Mouse (Mus musculus) Patski (cell line): ENCODE results near the gene Spdye4a. TPM values are rescaled to one million over a fixed set of nuclear protein-coding genes. Genes with fewer than 3 reads are reported as not detected.

ENCODE experiments used
- ATAC-seq: fragments of 100-300 bp; one replicate; pipeline ENCODE4 v1.8.0; 2021
- CTCF ChIA-PET: fragments of 350-600 bp; sonication (Branson Sonifier 250); formaldehyde crosslinking; loops from one replicate; lab custom pipeline; 2022; ENCODE audit warnings: inconsistent platforms; lab: Charles Lee
- POLR2A ChIA-PET: fragments of 350-600 bp; sonication (Branson Sonifier 250); formaldehyde crosslinking; loops from one replicate; lab custom pipeline; 2022; ENCODE audit warnings: antibody characterized with exemption, inconsistent platforms; lab: Charles Lee
- DNase-seq: peaks from one replicate; pipeline ENCODE4 v3.0.0-alpha.2; 2011; ENCODE audit warnings: low read depth, low spot score
- H3K27me3 ChIP-seq: fragments of 371-371 bp; one replicate; pipeline ENCODE4 v1.5.1; 2021
- CTCF ChIP-seq: fragments of 100-300 bp; IDR thresholded peaks from one replicate; pipeline ENCODE4 v1.5.1; 2021
- in situ Hi-C: fragments of 300-500 bp; cut with MboI; formaldehyde crosslinking; loops from 3 replicates; pipeline ENCODE4 v1.11.1; 2018; ENCODE audit warnings: low pct_unique_long_range_greater_than_20kb, mixed read lengths
- polyA plus RNA-seq: library from polyadenylated mRNA; unstranded; gene quantifications from one replicate; pipeline ENCODE4 v1.2.3, GENCODE M21; 2021

The Spdye4a gene
- polyA plus RNA-seq, 1 experiment from 2014 or later, result not detected

GRCm38 (mm10) chr5:143180255-143181076 is 46.2 kb downstream of the Spdye4a start, which contains the start of the genes Rbak and Spdye4b:
Gene Rbak (minus strand): TSS chr5:143180775.
Gene Spdye4b (plus strand): TSS chr5:143181017.
- POLR2A ChIA-PET, result interaction anchor here (0.6 to 1.5 kb wide), 3 partner anchors 46 to 68 kb away, joined by 3 to 6 read pairs (median 3); partner anchors contain the start of genes Rnf216 and Zfp12
- in situ Hi-C loops, result loop anchor here (5.0 kb wide), 1 partner anchor 57 kb away; the partner anchor contains the start of gene Zfp12
- no peak for TF ChIP-seq CTCF
- DNase-seq (peak; percentile 94), ATAC-seq (peak; percentile 80)
- CTCF ChIA-PET, result interaction anchor here (0.8 kb wide), 1 partner anchor 67 kb away, joined by 3 read pairs; the partner anchor contains the start of gene Rnf216
- H3K27me3 ChIP-seq, result no peaks in the 10 kb centered on the region

GRCm38 (mm10) chr5:143179179-143179578 is 47.5 kb downstream of the Spdye4a start:
- no peak for DNase-seq
- CTCF ChIA-PET, result interaction anchor here (1.0 kb wide), 1 partner anchor 67 kb away, joined by 5 read pairs; the partner anchor contains the start of gene Rnf216
- POLR2A ChIA-PET, result no interaction called here

GRCm38 (mm10) chr5:143177541-143178200 is 49.0 kb downstream of the Spdye4a start:
- TF ChIP-seq CTCF, result peak; percentile 64
- H3K27me3 ChIP-seq, result no peaks in the 10 kb centered on the region
- ATAC-seq (no peak), DNase-seq (peak; percentile 68)
- CTCF ChIA-PET, result no interaction called here
- in situ Hi-C loops, result no loop called here
- POLR2A ChIA-PET, result no interaction called here

More at GRCm38 (mm10) chr5:143179179-143179578, 47.5 kb downstream of the Spdye4a start:
- in situ Hi-C loops, result no loop called here
- H3K27me3 ChIP-seq, result no peaks in the 10 kb centered on the region
- peak; percentile 69 for TF ChIP-seq CTCF
- no peak for ATAC-seq

GRCm38 (mm10) chr5:143175970-143176369 is 50.7 kb downstream of the Spdye4a start:
- no peaks in the 10 kb centered on the region for H3K27me3 ChIP-seq
- no peak for ATAC-seq
- no peak for TF ChIP-seq CTCF
- ChIA-PET CTCF (interaction anchor here (0.8 kb wide), 1 partner anchor 97 kb away, joined by 3 read pairs; no protein-coding TSS in a partner anchor), POLR2A (no interaction called here)
- DNase-seq, result no peak
- in situ Hi-C loops, result no loop called here

Other genes with a start within 250 kb of the Spdye4a start
- 48.0 TPM for gene Rnf216, start 113.9 kb downstream of the Spdye4a start, polyA plus RNA-seq
- gene Olfr718-ps1, start 79.3 kb downstream of the Spdye4a start, polyA plus RNA-seq, result 0.01 TPM
- 13.5 TPM for gene Rbak, start 46.1 kb downstream of the Spdye4a start, polyA plus RNA-seq
- not detected for gene Spdye4b, start 45.9 kb downstream of the Spdye4a start, polyA plus RNA-seq
- gene Zfp12, start 8.3 kb upstream of the Spdye4a start, polyA plus RNA-seq, result 20.9 TPM
- 13.2 TPM for gene Zfp316, start 43.1 kb upstream of the Spdye4a start, polyA plus RNA-seq
- gene Zfp853, start 66.7 kb upstream of the Spdye4a start, polyA plus RNA-seq, result not detected
- gene E130309D02Rik, start 88.5 kb upstream of the Spdye4a start, polyA plus RNA-seq, result 35.1 TPM
- gene Zdhhc4, start 102.4 kb upstream of the Spdye4a start, polyA plus RNA-seq, result 54.0 TPM
- 0.03 TPM for gene Grid2ip, start 130.4 kb upstream of the Spdye4a start, polyA plus RNA-seq
- gene Kdelr2, start 176.9 kb upstream of the Spdye4a start, polyA plus RNA-seq, result 117 TPM
- 7.3 TPM for gene Daglb, start 237.7 kb upstream of the Spdye4a start, polyA plus RNA-seq